Comparison of ENCODE assay signal across 8 mouse cellular contexts in genomic region chr14:118667499-118667898, GRCm38 (mm10). TPM values are rescaled to one million over a fixed set of nuclear protein-coding genes. Genes with fewer than 3 reads are reported as not detected.
A peak's percentile ranks its signal among the peaks of the same experiment; 100 is the strongest.
DNase-seq lines count a peak whose midpoint lies in the region; TF ChIP-seq lines count a peak whose summit lies in the region.
"Had no signal": no experiment of that assay in that cellular context is flagged by ENCODE, and none has a peak within 500 bp of the region (broad histone marks: within the 10 kb centered on the region; RNA-seq: fewer than 3 reads in every experiment).

No protein-coding gene starts in this region.

- no peak overlapping the region for H3K4me3 ChIP-seq in cerebellum, adult 2 months (replicated peaks; ENCODE audit: insufficient read depth, low read depth, low read length)
- H3K4me3 ChIP-seq: embryonic facial prominence, embryonic 15.5 days had no signal

- TF ChIP-seq POLR2A in cerebellum, adult 2 months (IDR thresholded peaks at IDR 0.05; ENCODE audit: borderline replicate concordance, insufficient read depth, low read length): no peak

- no peak for TF ChIP-seq CTCF in cerebellum, adult 2 months (IDR thresholded peaks at IDR 0.05; ENCODE audit: borderline replicate concordance, insufficient read depth, low read depth, low read length)

- H3K4me1 ChIP-seq in cerebellum, adult 2 months (ENCODE audit: control insufficient read depth, insufficient read depth, low read length): peaks cover 14% of the 10 kb centered on the region
- H3K4me1 ChIP-seq: embryonic facial prominence, embryonic 15.5 days had no signal

- no peaks in the 10 kb centered on the region for H3K27me3 ChIP-seq in cerebellum, adult 2 months (ENCODE audit: control insufficient read depth, insufficient read depth, low read length)
- H3K27me3 ChIP-seq: embryonic facial prominence, embryonic 15.5 days had no signal

- DNase-seq in lung, adult 18-20 months: peak; percentile 37 to 59
- DNase-seq in lung, postnatal 14 days: no peak
- DNase-seq in cerebellum, adult 2 months: peak; percentile 49 to 64
- peak; percentile 51 to 72 for DNase-seq in heart, postnatal 10 days
- peak; percentile 59 for DNase-seq in lung, postnatal 36 days
- DNase-seq in spleen, postnatal 36 days (ENCODE audit: low spot score in 2 of 2): no peak
- no peak for DNase-seq in layer of hippocampus, adult 11-12 months (ENCODE audit: low spot score)

- WGBS in cerebellum, adult 2 months: 4% methylated on average over 6 of the region's 6 CpGs

- H3K27ac ChIP-seq in cerebellum, adult 2 months (ENCODE audit: insufficient read depth, low read length): no peak overlapping the region
- H3K27ac ChIP-seq: embryonic facial prominence, embryonic 15.5 days had no signal

- intact Hi-C loops in heart, postnatal 10 days (cut with DNase I): no loop called here

RNA-seq across cellular contexts. Expression of gene Abcc4, which starts 38.5 kb away (rescaled TPM):
- polyA plus RNA-seq in cerebellum, adult 2 months (2012; rRNA removed): 4.5 and 5.4 TPM in 2 replicates
- 1 to 10 TPM; 5.2 to 6.2 TPM for total RNA-seq in heart, postnatal 10 days (2021)

Comparison
In these comparisons a context has a peak if more than half of its experiments do, and no peak if none do; other contexts are left out.
1. DNase-seq: peak in lung, adult 18-20 months (2 of 2), cerebellum, adult 2 months (2 of 2), heart, postnatal 10 days (2 of 2) and lung, postnatal 36 days (single experiment); none in lung, postnatal 14 days (single experiment), spleen, postnatal 36 days (0 of 2) and layer of hippocampus, adult 11-12 months (single experiment).